Mouse (Mus musculus) testis, adult 2 months (tissue): ENCODE data around the gene Sorcs3. TPM values are rescaled to one million over a fixed set of nuclear protein-coding genes. Genes with fewer than 3 reads are reported as not detected.

Experiments
- H3K27ac ChIP-seq: fragments of 200-500 bp; 2 replicates; pipeline ENCODE4 v1.5.1; 2012; ENCODE audit warnings: low read depth, low read length; ENCODE audit not compliant: control insufficient read depth, insufficient read depth
- H3K27me3 ChIP-seq: fragments of 200-500 bp; 2 replicates; pipeline ENCODE4 v1.6.1; 2012; ENCODE audit warnings: mild to moderate bottlenecking, low read length, moderate library complexity; ENCODE audit not compliant: control insufficient read depth, insufficient read depth
- H3K36me3 ChIP-seq: fragments of 200-500 bp; 2 replicates; pipeline ENCODE4 v1.6.1; 2012; ENCODE audit warnings: mild to moderate bottlenecking, low read length; ENCODE audit not compliant: control insufficient read depth, insufficient read depth
- H3K4me1 ChIP-seq: fragments of 200-500 bp; 2 replicates; pipeline ENCODE4 v1.6.1; 2012; ENCODE audit warnings: low read length; ENCODE audit not compliant: control insufficient read depth, insufficient read depth
- H3K4me3 ChIP-seq: fragments of 200-500 bp; 2 replicates; pipeline ENCODE4 v1.5.1; 2012; ENCODE audit warnings: low read depth, mild to moderate bottlenecking, low read length, moderate library complexity, mixed read lengths; ENCODE audit not compliant: control insufficient read depth
- CTCF ChIP-seq: fragments of 200-500 bp; IDR thresholded peaks from 2 replicates; pipeline ENCODE4 v1.5.1; 2012; ENCODE audit warnings: low read depth, mild to moderate bottlenecking, inconsistent platforms, low read length, moderate library complexity; ENCODE audit not compliant: control insufficient read depth, insufficient read depth, insufficient replicate concordance
- POLR2A ChIP-seq: fragments of 200-500 bp; IDR thresholded peaks from 2 replicates; pipeline ENCODE4 v1.6.1; 2012; ENCODE audit warnings: low read depth, mild to moderate bottlenecking, inconsistent platforms, low read length, moderate library complexity; ENCODE audit not compliant: control insufficient read depth
- polyA plus RNA-seq: library from polyadenylated mRNA; depleted of rRNA; stranded (reverse); fragments of >200 nt; gene quantifications from 2 replicates; pipeline ENCODE4 v1.2.3, GENCODE M21; 2012

The Sorcs3 gene
- polyA plus RNA-seq, 1 experiment: 0.22 TPM

DNA sequence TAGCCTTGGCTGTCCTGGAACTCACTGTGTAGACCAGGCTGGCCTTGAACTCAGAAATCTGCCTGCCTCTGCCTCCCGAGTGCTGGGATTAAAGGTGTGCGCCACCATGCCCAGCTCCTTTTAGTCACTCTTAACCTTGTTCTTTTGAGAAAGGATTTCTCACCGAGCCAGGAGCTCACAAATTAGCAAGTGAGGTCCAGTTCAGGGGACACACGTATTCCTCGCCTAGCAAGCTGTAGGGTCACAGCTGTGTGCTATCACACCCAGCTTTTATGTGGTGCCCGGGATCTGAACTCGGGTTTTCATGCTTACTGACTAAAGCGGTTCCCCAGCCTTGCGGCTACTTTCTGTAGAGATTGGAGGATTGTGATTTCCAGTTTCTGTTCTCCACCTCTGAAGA, 108.0 kb downstream of the Sorcs3 start:
- TF ChIP-seq POLR2A (no peak), CTCF (no peak)
- Histone ChIP-seq H3K36me3 (no peaks in the 10 kb centered on the region), H3K27me3 (no peaks in the 10 kb centered on the region), H3K4me1 (no peaks in the 10 kb centered on the region), H3K4me3 (no peak overlapping the region), H3K27ac (no peak overlapping the region)

DNA sequence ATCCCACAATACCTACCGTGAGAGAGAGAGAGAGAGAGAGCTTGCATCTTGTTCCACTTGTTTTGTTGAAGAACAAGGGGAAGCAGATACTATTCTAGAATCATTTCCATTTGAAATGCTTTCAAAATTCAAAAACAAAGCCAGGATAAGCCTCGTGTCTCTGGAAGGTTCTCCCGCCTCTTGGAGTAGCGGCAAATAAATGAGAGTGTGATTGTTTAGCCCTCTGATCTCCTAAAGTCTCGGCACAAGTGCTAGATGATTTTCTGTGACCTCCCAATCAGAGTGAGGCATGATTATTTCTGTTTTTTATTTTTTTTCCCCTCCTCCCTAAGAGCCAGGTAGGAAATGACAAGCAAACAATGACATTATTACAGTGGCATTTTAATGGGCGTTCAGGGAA, 121.3 kb downstream of the Sorcs3 start:
- Histone ChIP-seq H3K36me3 (no peaks in the 10 kb centered on the region), H3K27me3 (no peaks in the 10 kb centered on the region), H3K4me3 (no peak overlapping the region), H3K4me1 (peaks cover 2% of the 10 kb centered on the region; the same call in 1 of the 2 replicates), H3K27ac (no peak overlapping the region)
- no peak for TF ChIP-seq POLR2A
- no peak for TF ChIP-seq CTCF

DNA sequence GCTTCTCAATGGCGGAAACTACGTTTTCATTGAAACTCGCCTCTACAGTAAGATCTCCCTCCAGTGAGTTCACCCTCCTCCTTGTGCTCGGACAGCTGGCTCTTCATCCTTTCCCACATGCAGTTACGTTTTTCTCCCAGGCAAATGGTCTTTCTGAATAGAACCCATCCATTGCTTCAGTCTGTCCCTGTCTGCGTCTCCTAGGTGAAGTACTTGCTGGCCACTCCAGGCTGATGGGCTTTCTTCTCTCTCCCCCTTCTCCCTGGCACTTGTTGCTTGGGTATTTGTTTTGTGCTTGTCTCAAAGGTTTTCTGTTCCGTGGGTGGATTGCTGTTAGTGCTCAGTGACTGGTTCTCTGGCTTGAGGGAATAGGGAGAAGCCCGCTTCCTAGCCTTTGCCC, 122.3 kb downstream of the Sorcs3 start:
- H3K27ac ChIP-seq: no peak overlapping the region
- no peaks in the 10 kb centered on the region for H3K36me3 ChIP-seq
- TF ChIP-seq POLR2A (no peak), CTCF (no peak)
- peaks cover 2% of the 10 kb centered on the region; the same call in 1 of the 2 replicates for H3K4me1 ChIP-seq
- no peak overlapping the region for H3K4me3 ChIP-seq
- H3K27me3 ChIP-seq: no peaks in the 10 kb centered on the region

DNA sequence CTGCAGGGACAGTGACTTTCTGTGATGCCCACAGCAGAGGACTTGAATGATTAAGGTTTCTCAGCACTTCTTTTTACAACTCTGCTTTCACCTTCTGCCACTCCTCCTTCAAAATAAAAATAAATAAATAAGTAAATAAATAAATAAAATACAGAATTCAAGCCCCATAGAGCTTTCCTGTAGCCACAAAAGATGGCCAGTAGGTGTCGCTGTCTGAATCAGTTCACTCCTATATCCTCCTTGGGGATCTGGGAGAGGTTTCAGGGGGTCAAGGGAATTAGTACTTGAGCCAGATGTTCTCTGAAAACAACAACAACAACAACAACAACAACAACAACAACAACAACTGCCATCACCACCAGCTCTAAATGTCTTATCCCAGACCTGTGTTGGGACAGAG, 125.8 kb downstream of the Sorcs3 start:
- Histone ChIP-seq H3K4me1 (peaks cover 2% of the 10 kb centered on the region; the same call in 1 of the 2 replicates), H3K4me3 (no peak overlapping the region)
- no peak for TF ChIP-seq POLR2A
- TF ChIP-seq CTCF: no peak

DNA sequence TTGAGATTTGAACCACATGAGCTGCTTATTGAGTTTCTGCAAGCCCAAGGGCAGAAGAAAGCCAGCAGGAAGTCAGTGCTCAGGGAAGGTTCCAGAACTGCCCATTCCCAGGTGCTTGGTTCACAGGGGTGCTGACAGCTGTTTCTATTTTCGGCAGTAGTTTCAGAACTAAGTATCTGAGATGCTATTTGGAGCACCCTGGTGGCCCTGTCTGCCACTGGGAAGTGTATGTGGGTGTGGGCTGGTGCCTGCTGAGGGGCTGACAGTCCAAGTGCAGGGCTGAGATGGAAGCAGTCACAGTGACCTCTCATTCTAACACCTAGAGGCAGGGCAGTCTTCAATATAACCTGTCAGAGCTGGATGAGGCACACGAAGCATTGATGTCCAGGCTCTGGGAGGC, 127.3 kb downstream of the Sorcs3 start:
- Histone ChIP-seq H3K27ac (no peak overlapping the region), H3K27me3 (no peaks in the 10 kb centered on the region), H3K4me1 (peaks cover 2% of the 10 kb centered on the region; the same call in 1 of the 2 replicates), H3K36me3 (no peaks in the 10 kb centered on the region), H3K4me3 (no peak overlapping the region)
- TF ChIP-seq POLR2A (no peak), CTCF (no peak)

More for the DNA sequence above, 125.8 kb downstream of the Sorcs3 start:
- no peaks in the 10 kb centered on the region for H3K36me3 ChIP-seq
- no peaks in the 10 kb centered on the region for H3K27me3 ChIP-seq
- no peak overlapping the region for H3K27ac ChIP-seq

DNA sequence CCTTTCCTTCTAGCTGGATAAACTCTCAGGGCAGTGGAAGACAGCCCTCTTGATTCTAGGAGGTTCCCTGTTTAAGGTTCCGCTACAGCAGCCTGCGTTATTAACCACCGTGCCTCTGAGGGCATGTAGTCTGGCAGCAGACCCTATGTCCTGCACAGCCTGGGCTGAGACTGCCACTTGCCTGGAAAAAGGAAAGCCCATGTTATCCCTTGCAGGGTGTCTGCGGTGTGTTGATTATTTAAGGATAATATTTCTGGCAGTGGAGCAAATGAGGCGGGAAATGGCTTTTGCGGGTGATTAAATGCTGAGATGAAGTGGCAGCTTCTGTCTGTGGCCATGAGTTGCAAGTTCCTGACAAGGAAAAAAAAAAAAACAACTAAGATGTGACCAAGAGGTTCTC, 131.6 kb downstream of the Sorcs3 start:
- TF ChIP-seq POLR2A (no peak), CTCF (no peak)
- Histone ChIP-seq H3K4me1 (no peaks in the 10 kb centered on the region), H3K4me3 (no peak overlapping the region), H3K27me3 (no peaks in the 10 kb centered on the region), H3K36me3 (no peaks in the 10 kb centered on the region), H3K27ac (no peak overlapping the region)

DNA sequence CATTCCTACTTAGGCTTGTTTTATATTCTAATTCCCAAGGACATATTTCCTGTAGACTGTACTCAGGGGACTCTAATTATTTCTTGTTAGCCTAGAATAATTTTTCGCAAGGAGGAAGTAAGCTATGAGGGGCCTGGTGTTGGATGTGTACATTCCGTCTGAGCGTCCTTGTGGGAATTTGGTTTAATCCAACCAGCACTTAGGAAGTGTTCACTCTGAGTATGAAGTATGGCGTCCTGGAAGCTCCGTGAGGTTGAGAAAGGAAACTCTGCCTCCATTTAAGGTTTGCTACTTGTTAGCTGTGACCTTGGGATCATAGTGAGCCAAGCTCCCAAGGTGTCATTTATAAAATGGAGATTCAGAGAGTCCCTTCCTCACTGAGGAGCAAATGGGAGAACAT, 132.3 kb downstream of the Sorcs3 start:
- TF ChIP-seq POLR2A (no peak), CTCF (no peak)

DNA sequence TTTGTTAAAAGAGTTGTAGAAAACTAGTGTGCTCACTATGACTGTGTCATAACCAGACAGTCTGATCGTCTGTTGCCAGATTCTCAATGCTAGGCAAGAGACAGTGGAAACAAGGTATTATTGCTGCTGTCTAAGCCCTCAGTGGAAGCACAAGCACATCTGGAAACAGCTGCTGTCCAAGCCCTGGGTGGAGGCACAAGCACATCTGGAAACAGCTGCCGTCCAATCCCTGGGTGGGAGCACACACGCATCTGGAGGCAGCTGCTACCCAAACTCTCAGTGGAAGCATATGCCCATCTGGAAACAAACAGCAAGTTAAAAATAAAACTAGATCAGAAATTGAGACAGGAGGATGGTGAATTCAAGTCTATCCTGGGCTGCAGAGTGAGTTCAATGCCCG, 136.9 kb downstream of the Sorcs3 start:
- no peaks in the 10 kb centered on the region for H3K27me3 ChIP-seq
- no peak for TF ChIP-seq CTCF
- no peak for TF ChIP-seq POLR2A
- no peak overlapping the region for H3K27ac ChIP-seq
- no peaks in the 10 kb centered on the region for H3K4me1 ChIP-seq
- no peaks in the 10 kb centered on the region for H3K36me3 ChIP-seq
- H3K4me3 ChIP-seq: no peak overlapping the region

More for the DNA sequence above, 132.3 kb downstream of the Sorcs3 start:
- no peaks in the 10 kb centered on the region for H3K36me3 ChIP-seq
- H3K27ac ChIP-seq: no peak overlapping the region
- H3K27me3 ChIP-seq: no peaks in the 10 kb centered on the region
- no peak overlapping the region for H3K4me3 ChIP-seq
- H3K4me1 ChIP-seq: no peaks in the 10 kb centered on the region
